Mouse (Mus musculus) kidney, adult 2 months (tissue): ENCODE data around the gene S1pr3.

ENCODE experiments used
- CTCF ChIP-seq: fragments of 200-500 bp; conservative IDR thresholded peaks from 2 replicates; pipeline ENCODE4 v1.5.1; 2011; ENCODE audit warnings: low read depth, mild to moderate bottlenecking, control low read depth, low read length, moderate library complexity, mixed read lengths; ENCODE audit not compliant: insufficient read depth, insufficient read length
- POLR2A ChIP-seq: fragments of 200-500 bp; IDR thresholded peaks from one replicate; pipeline ENCODE4 v1.6.1; 2011; ENCODE audit warnings: low read depth, low read length, control low read depth

DNA sequence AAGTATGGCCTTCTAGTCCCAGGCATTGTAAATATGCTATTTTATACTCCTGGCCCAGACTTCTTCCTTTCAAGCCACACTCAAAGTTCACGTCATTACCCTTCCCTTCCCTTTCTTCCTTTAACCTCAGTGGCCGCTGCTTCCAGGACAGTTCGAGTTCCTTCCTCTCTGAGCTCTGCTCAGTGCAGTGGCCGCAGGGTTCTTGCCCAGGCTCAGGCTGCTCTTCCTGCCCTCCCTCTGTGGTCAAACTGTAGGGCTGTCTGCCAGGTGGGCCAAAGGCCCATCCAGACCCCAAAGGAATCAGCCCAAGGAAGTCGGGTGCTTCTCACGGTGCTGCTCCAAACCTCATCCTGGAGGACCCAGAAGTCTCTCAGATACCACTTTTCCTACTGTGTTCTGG, 9.4 kb downstream of the S1pr3 start:
- TF ChIP-seq POLR2A (no peak), CTCF (no peak)
